Mouse (Mus musculus): ENCODE measurements at regions not wholly inside any gene's neighbourhood (a gene's known extent, or its start where the extent isn't known, plus 50 kb on each side); places are given as distances from the start of the nearest gene placed in this dataset.
"Not testable (repeated sequence)": the region's sequence is repeated elsewhere in the genome, so short reads cannot be mapped to it uniquely, and the experiment has no call there.

DNA sequence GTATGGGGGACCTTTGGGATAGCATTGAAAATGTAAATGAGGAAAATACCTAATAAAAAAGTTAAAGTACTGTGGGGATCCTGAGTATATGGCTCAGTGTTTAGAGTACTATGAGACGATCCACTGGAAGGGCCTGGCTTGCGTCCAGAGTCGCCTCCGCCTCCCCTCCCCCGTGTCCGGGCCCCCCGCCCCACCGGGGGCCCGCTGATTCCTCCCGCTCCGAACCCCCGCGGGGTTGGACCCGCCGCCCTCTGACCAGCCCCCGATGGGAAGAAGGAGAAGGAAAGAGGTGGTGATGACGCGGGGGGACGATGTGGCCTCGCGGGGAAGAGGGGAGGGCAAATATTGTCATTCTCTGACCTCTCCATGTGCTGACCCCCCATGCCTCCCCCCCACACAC is 234.0 kb upstream of the 9530002B09Rik start:
- not testable (repeated sequence) for H3K4me3 ChIP-seq, H3K9ac ChIP-seq, H3K27me3 ChIP-seq, H3K36me3 ChIP-seq, H3K27ac ChIP-seq, H3K9me3 ChIP-seq, H3K4me1 ChIP-seq, H3K4me2 ChIP-seq
- ATAC-seq (ENCODE audit: borderline replicate concordance, extremely low read depth, low FRiP score, low TSS enrichment) = peak; percentile 84
- no CpG with 5 or more reads among the region's 21 CpGs for WGBS

Measured in lung, embryonic 15.5 days (tissue).